ENCODE assay signal across 8 mouse cellular contexts in the genomic region with DNA sequence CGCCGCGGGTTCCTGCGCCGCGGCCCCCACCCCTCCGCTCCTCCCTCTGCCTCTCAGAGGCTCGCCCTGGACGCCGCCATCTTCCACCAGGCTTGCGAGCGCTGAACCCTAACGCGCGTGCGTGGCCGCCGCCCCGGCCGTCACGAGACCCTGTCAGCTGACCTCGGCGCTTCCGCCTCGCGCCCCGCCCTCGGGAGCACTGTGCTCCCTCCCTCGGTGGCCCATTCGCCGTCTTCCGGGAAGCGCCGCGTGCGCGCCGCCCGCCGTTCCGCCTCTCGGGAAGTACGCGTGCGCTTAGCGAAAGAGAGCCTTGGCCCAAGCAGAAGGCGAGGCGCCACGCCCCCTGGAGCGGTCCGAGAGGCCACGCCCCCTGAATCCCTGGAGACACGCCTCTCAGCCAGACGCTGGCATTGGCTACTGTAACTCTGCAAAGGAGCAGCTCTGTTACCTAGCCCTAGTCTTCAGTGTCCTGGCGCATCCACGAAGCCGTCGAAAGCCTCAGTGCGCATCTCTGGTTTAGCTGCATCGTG. TPM values are rescaled to one million over a fixed set of nuclear protein-coding genes. Genes with fewer than 3 reads are reported as not detected.
DNase-seq lines count a peak whose midpoint lies in the region; ATAC-seq and TF ChIP-seq lines count a peak whose summit lies in the region.

TSS of gene Dnajc13 (minus strand) at position 108 of the 530 bp plus-strand sequence.

- peak; percentile 66; the same call in 1 of the 2 replicates for TF ChIP-seq POLR2A in cortical plate, adult 2 months (IDR thresholded peaks at IDR 0.05; ENCODE audit: extremely low read depth, insufficient read depth, low read length)

- TF ChIP-seq CTCF in cortical plate, adult 2 months (IDR thresholded peaks at IDR 0.05; ENCODE audit: extremely low read depth, insufficient read depth, low read length), result no peak

- peak within 1 kb of the TSS; percentile 44 for H3K4me3 ChIP-seq in cortical plate, adult 2 months (ENCODE audit: insufficient read depth, low read length)
- peak within 1 kb of the TSS; percentile 97 for H3K4me3 ChIP-seq in megakaryocyte, embryonic 14.5 days (replicated peaks)

- H3K27ac ChIP-seq in cortical plate, adult 2 months (ENCODE audit: insufficient read depth, low read length), result 0 out of 2 replicates have a peak within 1 kb of the TSS, but pooled peaks have one; percentile 17

- DNase-seq in gastrocnemius, adult 8-10 months (ENCODE audit: low spot score in 2 of 2), result peak; percentile 99
- peak; percentile 88 for DNase-seq in hindlimb bud, embryonic 11.5 days (ENCODE audit: extremely low spot score, low read depth, low spot score)
- DNase-seq in left cerebral cortex, adult 8-10 months (ENCODE audit: low spot score in 2 of 2), result peak; percentile 92 to 98
- DNase-seq in right cerebral cortex, postnatal 10 days (ENCODE audit: low spot score in 2 of 2), result peak; percentile 98 to 99
- peak; percentile 99 for DNase-seq in urinary bladder, postnatal 25 days (ENCODE audit: low spot score)

- peaks cover 6% of the 10 kb centered on the region; the same call in 1 of the 2 replicates for H3K4me1 ChIP-seq in cortical plate, adult 2 months (ENCODE audit: control insufficient read depth, insufficient read depth, low read length)
- H3K4me1 ChIP-seq in megakaryocyte, embryonic 14.5 days, result peaks cover 53% of the 10 kb centered on the region

- peaks cover 5% of the 10 kb centered on the region for H3K36me3 ChIP-seq in megakaryocyte, embryonic 14.5 days (replicated peaks; ENCODE audit: low read length)

- peak; percentile 91 for ATAC-seq in activated CD4-positive, CD25-positive, alpha-beta regulatory T cell, adult 4 months

- no peaks in the 10 kb centered on the region for H3K27me3 ChIP-seq in megakaryocyte, embryonic 14.5 days (replicated peaks)

- no peaks in the 10 kb centered on the region for H3K9me3 ChIP-seq in megakaryocyte, embryonic 14.5 days

RNA-seq across cellular contexts. Expression of gene Dnajc13, which starts in this region (rescaled TPM):
- polyA plus RNA-seq in activated CD4-positive, CD25-positive, alpha-beta regulatory T cell, adult 4 months (2017; shearing (Covaris generic)), result 10 to 100 TPM; 16.9 to 23.4 TPM
- 62.9 and 67.2 TPM in 2 replicates for polyA plus RNA-seq in cortical plate, adult 2 months (2012; rRNA removed)
- total RNA-seq in gastrocnemius, adult 8-10 months (2022), result 10 to 100 TPM; 25.5 to 31.4 (median 28.0) TPM
- 10 to 100 TPM; 60.9 to 76.9 (median 70.3) TPM for total RNA-seq in left cerebral cortex, adult 8-10 months (2022)
- polyA plus RNA-seq in megakaryocyte, embryonic 14.5 days (2012; ENCODE audit: insufficient read depth, low replicate concordance), result 3.0 and 4.5 TPM in 2 replicates

Comparison
In these comparisons a context has a peak if more than half of its experiments do, and no peak if none do; other contexts are left out.
1. Peak in every context shown above with its lines: DNase-seq, ATAC-seq, H3K4me3 ChIP-seq and H3K27ac ChIP-seq.